Mouse (Mus musculus) lung, postnatal 4 days (tissue): ENCODE measurements at regions not wholly inside any gene's neighbourhood (a gene's known extent, or its start where the extent isn't known, plus 50 kb on each side); places are given as distances from the start of the nearest gene placed in this dataset.
"Not testable (repeated sequence)": the region's sequence is repeated elsewhere in the genome, so short reads cannot be mapped to it uniquely, and the experiment has no call there.

Source experiments
- DNase-seq, 2 experiments: peaks; one replicate each; pipeline ENCODE4 v3.0.0; 2021

DNA sequence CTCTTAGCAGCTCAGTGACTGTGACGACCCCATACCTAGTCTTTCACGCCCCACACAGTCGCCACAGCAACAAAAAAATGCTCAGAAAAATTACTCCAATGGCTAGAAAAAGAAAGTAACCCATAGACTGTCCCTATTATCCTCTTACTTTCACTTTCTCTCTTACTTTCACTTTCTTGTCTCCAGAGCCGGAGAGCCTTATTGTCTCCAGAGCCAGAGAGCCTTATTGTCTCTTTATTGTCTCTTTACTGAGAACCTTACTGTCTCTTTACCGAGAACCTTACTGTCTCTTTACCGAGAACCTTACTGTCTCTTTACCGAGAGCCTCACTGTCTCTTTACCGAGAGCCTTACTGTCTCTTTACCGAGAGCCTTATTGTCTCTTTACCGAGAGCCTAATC lies 119.2 kb downstream of the Tnfsf18 start:
- DNase-seq: not testable (repeated sequence)

DNA sequence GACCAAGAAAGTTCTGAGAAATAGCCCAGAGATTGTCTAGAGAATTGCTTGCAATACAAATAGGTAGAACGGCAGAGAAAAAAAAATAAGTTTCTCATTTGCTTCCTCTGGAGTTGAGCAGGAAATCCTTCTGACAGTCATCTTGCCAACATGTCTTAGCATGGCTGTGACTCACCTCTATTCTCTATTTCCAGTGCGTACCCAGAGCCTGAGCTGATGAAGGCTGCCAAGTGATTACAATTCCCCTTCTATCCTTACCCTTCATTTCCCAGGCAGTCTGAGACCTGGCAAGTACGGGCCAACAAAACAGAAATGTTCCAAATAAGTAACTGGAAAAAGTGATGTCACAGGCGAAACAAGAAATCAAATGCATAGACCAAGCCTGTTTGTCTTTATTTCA lies 113.0 kb downstream of the Tnfsf18 start:
- DNase-seq: no peak

GRCm38 (mm10) chr1:161602150-161602549 lies 107.7 kb downstream of the Tnfsf18 start:
- DNase-seq: no peak

DNA sequence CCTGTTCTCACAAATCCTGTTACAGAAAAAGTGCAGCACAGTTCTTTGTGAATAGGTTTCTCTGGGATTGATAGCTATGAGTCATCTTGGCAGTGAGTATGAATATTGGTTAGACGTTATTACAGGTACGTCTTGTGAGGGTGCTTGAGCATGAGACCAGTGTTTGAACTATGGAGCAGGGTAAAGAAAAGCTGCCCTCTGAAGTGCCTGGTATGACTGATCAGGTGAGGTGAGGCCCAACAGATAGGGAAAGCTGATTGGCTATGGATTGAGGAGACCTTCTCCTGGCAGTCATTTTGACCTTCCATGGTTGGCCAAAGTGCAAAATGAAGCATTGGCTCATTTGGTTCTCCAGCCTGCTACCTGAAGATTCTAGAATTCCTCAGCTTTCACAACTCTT lies 106.7 kb downstream of the Tnfsf18 start:
- DNase-seq: peak in 1 of 2 experiments; percentile 8

GRCm38 (mm10) chr1:161598167-161598566 lies 103.7 kb downstream of the Tnfsf18 start:
- no peak for DNase-seq

DNA sequence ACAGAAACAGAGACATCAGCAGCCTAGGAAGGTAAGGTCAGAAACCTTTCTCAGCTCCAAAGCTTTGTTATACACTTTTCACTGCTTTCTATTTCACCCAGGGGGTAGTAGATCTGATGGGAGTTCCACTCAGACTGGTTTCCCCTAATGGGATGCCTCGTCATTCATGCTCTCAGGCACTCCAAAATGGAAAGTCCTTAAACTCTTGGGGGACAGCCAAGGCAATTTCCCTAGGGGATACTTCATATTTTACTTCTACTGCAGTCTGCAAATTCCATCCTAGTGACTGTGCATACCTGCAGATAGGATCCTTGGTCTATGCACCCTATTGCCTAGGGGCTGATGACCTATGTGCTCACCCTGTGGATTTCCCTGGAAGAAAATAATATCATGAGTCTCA lies 82.1 kb downstream of the Tnfsf18 start:
- DNase-seq: peak in 1 of 2 experiments; percentile 9

DNA sequence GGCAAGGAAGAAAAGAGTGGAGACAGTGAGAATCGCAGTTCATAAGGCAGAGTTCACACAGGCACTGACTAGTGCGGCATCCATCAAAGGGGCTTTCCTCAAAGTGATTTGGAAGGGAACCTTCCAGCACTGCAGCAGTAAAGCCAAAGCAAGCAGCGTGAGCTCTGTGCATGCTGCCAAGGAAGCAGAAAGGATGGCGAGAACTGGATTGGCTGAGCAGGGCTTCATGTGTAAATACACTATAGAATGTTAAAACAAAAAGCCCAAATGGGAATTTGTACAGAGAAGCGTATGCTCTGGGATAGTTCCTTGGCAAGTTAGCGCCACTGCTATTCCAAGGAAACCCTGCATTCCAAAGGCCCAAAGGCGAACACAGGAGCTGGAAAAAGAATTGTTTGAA lies 81.5 kb downstream of the Tnfsf18 start:
- peak; percentile 6 to 53 for DNase-seq

DNA sequence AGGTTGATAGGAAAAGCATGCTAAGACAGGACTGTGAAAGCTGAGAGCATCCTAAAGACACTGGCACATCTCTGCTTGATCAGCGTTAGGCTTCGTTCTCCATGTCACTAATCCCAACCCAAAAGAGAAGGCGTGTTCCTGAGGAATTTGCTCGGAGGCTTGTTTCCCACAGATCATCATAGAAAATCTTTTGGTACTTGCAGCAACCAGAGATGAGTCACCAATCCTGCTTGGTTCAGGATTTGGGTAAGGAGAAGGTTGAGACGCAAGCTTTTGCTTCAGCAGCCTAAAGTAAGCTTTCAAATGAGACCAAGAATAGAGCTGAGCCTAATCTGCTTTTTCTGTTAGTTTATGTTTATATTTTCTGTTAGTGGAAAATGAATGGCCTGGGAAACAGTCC lies 80.7 kb downstream of the Tnfsf18 start:
- DNase-seq: no peak

- no peak for DNase-seq
Measured at GRCm38 (mm10) chr1:161570762-161571161, 76.3 kb downstream of the Tnfsf18 start.

DNA sequence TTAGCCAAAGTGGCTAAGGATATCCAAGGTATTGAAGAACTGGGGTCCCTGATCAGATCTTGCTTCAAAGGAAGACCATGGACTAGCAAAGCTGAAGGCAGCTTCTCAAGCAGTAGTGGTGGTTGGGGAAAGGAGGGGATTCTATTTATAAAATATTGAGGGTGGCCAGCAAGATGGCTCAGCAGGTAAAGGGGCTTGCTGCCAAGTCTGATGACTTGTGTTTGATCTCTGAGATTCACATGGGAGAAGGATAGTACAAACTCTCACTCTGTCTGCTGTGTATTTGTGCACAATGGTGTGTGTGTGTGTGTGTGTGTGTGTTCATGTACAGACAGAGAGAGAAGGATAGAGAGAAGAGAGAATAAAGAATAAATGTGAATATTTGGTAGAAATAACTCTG lies 73.4 kb downstream of the Tnfsf18 start:
- no peak for DNase-seq

- no peak for DNase-seq
Measured at GRCm38 (mm10) chr1:161560368-161560767, 65.9 kb downstream of the Tnfsf18 start.
